Comparison of ENCODE assay signal across 17 mouse cellular contexts in the genomic region with DNA sequence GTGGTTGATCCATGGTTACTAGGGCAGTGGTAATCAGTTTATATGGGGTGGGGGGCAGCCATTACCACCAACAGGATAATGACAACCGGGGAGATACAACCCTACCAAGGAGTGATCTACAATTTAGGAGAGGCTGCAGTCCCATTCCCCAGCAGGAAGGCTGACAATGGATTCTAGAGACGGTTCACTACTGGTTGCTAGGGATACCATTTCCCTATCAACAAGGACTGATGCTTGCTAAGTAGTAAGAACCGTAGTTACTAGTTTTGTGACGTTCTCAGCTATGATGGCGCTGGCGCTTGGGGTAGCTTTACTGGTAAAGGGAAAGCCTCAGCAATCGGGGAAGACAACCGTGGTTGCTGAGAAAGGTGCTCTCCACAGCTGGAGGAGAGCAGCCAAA. TPM values are rescaled to one million over a fixed set of nuclear protein-coding genes. Genes with fewer than 3 reads are reported as not detected.
DNase-seq lines count a peak whose midpoint lies in the region; ATAC-seq and TF ChIP-seq lines count a peak whose summit lies in the region.
"Had no signal": no experiment of that assay in that cellular context is flagged by ENCODE, and none has a peak within 500 bp of the region (broad histone marks: within the 10 kb centered on the region; RNA-seq: fewer than 3 reads in every experiment).

No protein-coding gene starts in this region.

- no peaks in the 10 kb centered on the region for H3K27me3 ChIP-seq in hindbrain, embryonic 11.5 days (ENCODE audit: control insufficient read depth, insufficient read depth, low read length)
- no peaks in the 10 kb centered on the region for H3K27me3 ChIP-seq in midbrain, embryonic 12.5 days

- no peaks in the 10 kb centered on the region for H3K4me1 ChIP-seq in hindbrain, embryonic 11.5 days (replicated peaks; ENCODE audit: control insufficient read depth, insufficient read depth, low read length)
- peaks cover 18% of the 10 kb centered on the region for H3K4me1 ChIP-seq in midbrain, embryonic 12.5 days

- ATAC-seq in hindbrain, embryonic 11.5 days (ENCODE audit: low FRiP score): peak; percentile 18; the same call in 1 of the 2 replicates
- peak; percentile 24; the same call in 1 of the 2 replicates for ATAC-seq in midbrain, embryonic 12.5 days (ENCODE audit: low FRiP score, low read depth)
- ATAC-seq: activated CD4-positive, CD25-positive, alpha-beta regulatory T cell, adult 4 months; intestine, embryonic 16.5 days had no signal

- TF ChIP-seq CTCF in layer of hippocampus, adult 2 months (conservative IDR thresholded peaks at IDR 0.05): no peak

- WGBS in hindbrain, embryonic 11.5 days: 77% methylated on average over 8 of the region's 8 CpGs
- 65% methylated on average over 8 of the region's 8 CpGs for WGBS in midbrain, embryonic 12.5 days

- peak overlapping the region; percentile 77 for H3K27ac ChIP-seq in layer of hippocampus, adult 2 months
- H3K27ac ChIP-seq in hindbrain, embryonic 11.5 days (ENCODE audit: low read depth, low read length): peak overlapping the region; percentile 13; the same call in 1 of the 2 replicates
- peak overlapping the region; percentile 73 for H3K27ac ChIP-seq in midbrain, embryonic 12.5 days (replicated peaks)
- H3K27ac ChIP-seq: kidney, postnatal 0 days had no signal

- H3K9me3 ChIP-seq in hindbrain, embryonic 11.5 days (ENCODE audit: control insufficient read depth, low read length): no peaks in the 10 kb centered on the region
- H3K9me3 ChIP-seq in midbrain, embryonic 12.5 days: no peaks in the 10 kb centered on the region

- no peak for DNase-seq in layer of hippocampus, adult 2 months (ENCODE audit: low spot score in 2 of 2)
- no peak for DNase-seq in layer of hippocampus, adult 9-10 months (ENCODE audit: low spot score)
- DNase-seq in hindbrain, embryonic 11.5 days (ENCODE audit: low spot score): no peak
- DNase-seq in thymus, adult 18-20 months: no peak
- DNase-seq in urinary bladder, postnatal 36 days (ENCODE audit: low spot score in 2 of 2): no peak
- DNase-seq in B cell, adult 2 months: no peak
- DNase-seq in ovary, postnatal 36 days (ENCODE audit: low spot score): no peak
- DNase-seq: adrenal gland, postnatal 36 days; cerebellum, adult 9-11 months; liver; lung, adult 18-20 months; lung, postnatal 4 days; thymus, adult 2 months had no signal

- H3K36me3 ChIP-seq in hindbrain, embryonic 11.5 days (ENCODE audit: control insufficient read depth, insufficient read depth, low read length): 0 out of 2 replicates have a peak, but pooled peaks cover 3% of the 10 kb centered on the region
- H3K36me3 ChIP-seq in midbrain, embryonic 12.5 days: peaks cover 25% of the 10 kb centered on the region

- H3K4me3 ChIP-seq in layer of hippocampus, adult 2 months: no peak overlapping the region
- no peak overlapping the region for H3K4me3 ChIP-seq in hindbrain, embryonic 11.5 days (ENCODE audit: low read depth, low read length)
- H3K4me3 ChIP-seq in midbrain, embryonic 12.5 days: no peak overlapping the region

- H3K4me2 ChIP-seq in hindbrain, embryonic 11.5 days (replicated peaks; ENCODE audit: low read depth, low read length): no peak overlapping the region; the same call in 1 of the 2 replicates
- no peak overlapping the region for H3K4me2 ChIP-seq in midbrain, embryonic 12.5 days (replicated peaks)

- no peak overlapping the region for H3K9ac ChIP-seq in hindbrain, embryonic 11.5 days (ENCODE audit: low read depth, low read length)
- no peak overlapping the region for H3K9ac ChIP-seq in midbrain, embryonic 12.5 days (replicated peaks)

RNA-seq across cellular contexts. Expression of a gene that starts 7.3 kb away (rescaled TPM):
- 1 to 10 TPM; 4.3 to 9.7 TPM for total RNA-seq in layer of hippocampus, adult 2 months (2021)
- 3.0 and 4.4 TPM in 2 replicates for polyA plus RNA-seq in hindbrain, embryonic 11.5 days (2014; fragmentation: Nextera tagmentation; extraction: Ambion mirVana)
- 2.8 and 3.1 TPM in 2 replicates for polyA plus RNA-seq in midbrain, embryonic 12.5 days (2016; fragmentation: Nextera tagmentation; extraction: Ambion mirVana)

RNA-seq across cellular contexts. Expression of a gene that starts 8.0 kb away (rescaled TPM):
- 10 to 100 TPM; 80.2 to 84.8 TPM for total RNA-seq in layer of hippocampus, adult 2 months (2021)
- 204 and 207 TPM in 2 replicates for polyA plus RNA-seq in hindbrain, embryonic 11.5 days (2014; fragmentation: Nextera tagmentation; extraction: Ambion mirVana)
- 202 and 212 TPM in 2 replicates for polyA plus RNA-seq in midbrain, embryonic 12.5 days (2016; fragmentation: Nextera tagmentation; extraction: Ambion mirVana)

RNA-seq across cellular contexts. Expression of a gene that starts 8.6 kb away (rescaled TPM):
- total RNA-seq in layer of hippocampus, adult 2 months (2021): 100 to 1,000 TPM; 160 to 170 TPM
- polyA plus RNA-seq in hindbrain, embryonic 11.5 days (2014; fragmentation: Nextera tagmentation; extraction: Ambion mirVana): 22.2 and 25.1 TPM in 2 replicates
- 37.9 and 42.6 TPM in 2 replicates for polyA plus RNA-seq in midbrain, embryonic 12.5 days (2016; fragmentation: Nextera tagmentation; extraction: Ambion mirVana)

RNA-seq across cellular contexts. Expression of a gene that starts 19.1 kb away (rescaled TPM):
- total RNA-seq in layer of hippocampus, adult 2 months (2021): 1 to 10 TPM; 5.3 to 5.6 TPM
- 16.4 and 20.9 TPM in 2 replicates for polyA plus RNA-seq in hindbrain, embryonic 11.5 days (2014; fragmentation: Nextera tagmentation; extraction: Ambion mirVana)
- polyA plus RNA-seq in midbrain, embryonic 12.5 days (2016; fragmentation: Nextera tagmentation; extraction: Ambion mirVana): 23.1 and 25.6 TPM in 2 replicates

RNA-seq across cellular contexts. Expression of a gene that starts 19.1 kb away (rescaled TPM):
- 100 to 1,000 TPM; 387 to 404 TPM for total RNA-seq in layer of hippocampus, adult 2 months (2021)
- polyA plus RNA-seq in hindbrain, embryonic 11.5 days (2014; fragmentation: Nextera tagmentation; extraction: Ambion mirVana): 1,221 and 1,232 TPM in 2 replicates
- polyA plus RNA-seq in midbrain, embryonic 12.5 days (2016; fragmentation: Nextera tagmentation; extraction: Ambion mirVana): 1,015 and 1,051 TPM in 2 replicates

Comparison
In these comparisons a context has a peak if more than half of its experiments do, and no peak if none do; other contexts are left out.
1. H3K27ac ChIP-seq: peak in every context shown above with its lines; median percentile 77 in layer of hippocampus, adult 2 months; 73 in midbrain, embryonic 12.5 days; 13 in hindbrain, embryonic 11.5 days.